Mouse (Mus musculus) spleen, adult 2 months (tissue): Measurements from ENCODE around the gene Sept5.

Experiments used
- CTCF ChIP-seq: fragments of 200-500 bp; IDR thresholded peaks from 2 replicates; pipeline ENCODE4 v1.5.1; 2011; ENCODE audit warnings: mild to moderate bottlenecking, inconsistent platforms; ENCODE audit not compliant: insufficient read depth, insufficient read length, insufficient replicate concordance; ENCODE audit errors: extremely low read depth
- POLR2A ChIP-seq: fragments of 200-500 bp; IDR thresholded peaks from 2 replicates; pipeline ENCODE4 v1.6.1; 2011; ENCODE audit warnings: low read depth, low read length, inconsistent platforms

- TF ChIP-seq POLR2A: no peak
- no peak for TF ChIP-seq CTCF
Observed at GRCm38 (mm10) chr16:18619110-18619509, 10.6 kb downstream of the Sept5 start.
